Mouse (Mus musculus): ENCODE measurements around the gene Ucp3.

The Ucp3 gene

DNA sequence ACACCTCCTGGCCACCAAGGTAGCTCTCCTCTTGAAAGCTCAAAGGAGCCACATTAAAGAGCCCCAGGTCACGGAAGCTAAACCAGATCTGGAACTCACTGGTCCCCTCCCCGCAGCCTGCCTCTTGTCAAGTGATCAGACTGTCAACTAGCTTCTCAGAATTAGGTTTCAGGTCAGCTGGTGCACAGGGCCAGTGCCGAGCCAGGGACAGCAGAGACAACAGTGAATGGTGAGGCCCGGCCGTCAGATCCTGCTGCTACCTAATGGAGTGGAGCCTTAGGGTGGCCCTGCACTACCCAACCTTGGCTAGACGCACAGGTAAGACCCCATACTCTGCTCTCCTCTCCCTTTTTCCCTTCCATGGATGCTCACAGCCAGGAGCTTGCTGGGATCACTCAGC is at the start of gene Ucp3:
Gene Ucp3 (plus strand): TSS at position 214 of the 400 bp plus-strand sequence.
- DNase-seq (ENCODE audit: low spot score in 2 of 2), result no peak

GRCm38 (mm10) chr7:100425795-100426194 is 47.0 kb upstream of the Ucp3 start:
- DNase-seq (ENCODE audit: low spot score in 2 of 2), result no peak

GRCm38 (mm10) chr7:100429102-100429501 is 43.7 kb upstream of the Ucp3 start:
- DNase-seq (ENCODE audit: low spot score in 2 of 2), result peak; percentile 37 to 52

DNA sequence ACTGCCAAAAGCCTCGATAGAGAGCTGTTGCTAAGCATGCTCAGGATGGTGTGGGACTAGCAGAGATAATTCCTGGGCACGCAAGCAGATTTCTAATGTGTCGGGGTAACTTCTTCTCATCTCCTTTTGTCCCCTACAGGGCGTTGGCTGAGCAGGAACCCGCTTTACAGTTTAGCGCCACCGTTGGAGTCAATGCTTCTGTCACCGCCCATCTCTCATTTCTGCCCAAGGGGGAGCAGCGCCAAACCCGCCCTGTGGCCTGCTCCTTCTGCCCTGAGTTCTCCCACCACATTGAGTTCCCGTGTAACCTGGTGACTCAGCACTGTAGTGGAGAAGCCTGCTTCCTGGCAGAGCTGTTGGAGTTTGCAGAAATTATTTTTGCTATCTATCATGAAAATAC is 42.9 kb upstream of the Ucp3 start:
- no peak for DNase-seq (ENCODE audit: low spot score in 2 of 2)

DNA sequence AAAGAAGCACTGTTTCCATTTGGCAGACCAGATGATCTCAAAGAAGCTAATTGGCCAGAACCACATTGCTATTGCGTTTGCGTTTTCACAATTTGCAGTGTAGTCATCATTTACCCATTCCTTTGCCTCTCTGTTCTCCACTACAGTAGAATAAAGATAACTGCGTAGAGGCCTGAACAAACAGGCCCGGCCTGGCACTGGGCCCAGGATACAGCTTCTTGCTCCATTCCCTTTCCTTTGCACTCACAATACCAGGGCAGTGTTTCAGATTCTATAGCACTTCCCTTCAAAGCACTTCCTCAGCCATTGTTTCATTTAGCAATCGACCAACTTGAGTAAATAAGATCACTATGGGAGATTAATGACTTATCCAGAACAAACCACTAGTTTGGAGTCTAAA is 41.7 kb upstream of the Ucp3 start:
- DNase-seq (ENCODE audit: low spot score in 2 of 2), result no peak

DNA sequence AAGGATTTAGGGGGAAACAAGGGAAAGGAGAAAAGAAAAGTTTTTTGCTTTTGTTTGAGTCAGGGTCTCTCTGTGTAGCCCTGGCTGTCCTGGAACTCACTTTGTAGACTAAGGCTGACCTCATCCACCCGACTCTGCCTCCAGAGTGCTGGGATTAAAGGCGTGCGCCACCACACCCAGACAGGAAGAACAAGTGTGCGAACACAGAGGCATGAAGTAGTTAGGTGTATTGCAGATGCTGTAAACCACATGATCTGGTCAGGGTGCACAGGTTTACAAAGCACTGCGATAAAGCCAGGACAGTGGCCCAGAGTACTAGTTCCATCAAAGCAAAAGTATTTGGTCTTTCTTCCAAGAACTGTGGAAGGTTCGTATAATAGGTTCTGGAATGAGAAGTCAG is 39.5 kb upstream of the Ucp3 start:
- DNase-seq (ENCODE audit: low spot score in 2 of 2), result no peak

- DNase-seq (ENCODE audit: low spot score in 2 of 2), result no peak
Observed at GRCm38 (mm10) chr7:100443728-100444127, 29.1 kb upstream of the Ucp3 start.

GRCm38 (mm10) chr7:100446271-100446670 is 26.5 kb upstream of the Ucp3 start:
- no peak for DNase-seq (ENCODE audit: low spot score in 2 of 2)

DNA sequence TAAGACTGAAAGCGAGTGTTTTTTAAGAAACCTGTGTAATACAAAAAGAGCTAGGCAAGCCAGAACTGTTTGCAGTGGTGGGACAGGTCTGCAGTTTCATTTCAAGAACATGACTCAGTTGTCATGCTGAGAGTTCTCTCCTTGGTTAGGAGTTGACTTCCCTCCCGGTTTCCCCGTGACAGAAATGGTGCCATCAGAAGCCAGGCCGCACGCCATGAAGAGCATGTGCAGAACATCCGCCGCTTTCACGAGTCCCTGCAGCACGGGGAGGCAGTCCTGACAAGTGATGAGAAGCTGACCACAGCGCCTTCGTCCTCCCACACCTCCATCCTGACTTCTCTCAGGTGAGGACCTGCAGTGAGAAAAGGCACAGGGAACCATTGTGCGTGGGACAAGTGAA is 24.3 kb upstream of the Ucp3 start:
- DNase-seq (ENCODE audit: low spot score in 2 of 2), result no peak

DNA sequence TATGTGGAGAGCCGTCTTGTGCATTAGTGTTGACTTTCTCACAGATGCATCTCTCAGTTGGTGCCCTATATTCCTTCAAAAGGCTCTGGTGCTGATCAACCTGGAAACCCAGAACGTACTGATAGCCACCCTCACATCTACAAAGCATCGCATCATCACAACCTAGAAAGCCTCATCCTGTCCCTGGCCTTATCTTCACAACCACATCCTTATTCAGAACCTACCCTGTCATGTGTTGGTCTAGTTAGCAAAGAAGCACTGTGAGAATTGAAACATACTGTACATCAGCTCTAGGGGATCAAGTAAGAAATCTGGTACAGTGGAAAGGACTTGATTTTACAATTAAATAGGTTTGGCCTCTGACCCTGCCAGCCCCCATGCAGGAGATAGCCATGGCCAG is 23.8 kb upstream of the Ucp3 start:
- DNase-seq (ENCODE audit: low spot score in 2 of 2), result no peak

GRCm38 (mm10) chr7:100458153-100458552 is 14.6 kb upstream of the Ucp3 start:
- DNase-seq (ENCODE audit: low spot score in 2 of 2), result no peak

DNA sequence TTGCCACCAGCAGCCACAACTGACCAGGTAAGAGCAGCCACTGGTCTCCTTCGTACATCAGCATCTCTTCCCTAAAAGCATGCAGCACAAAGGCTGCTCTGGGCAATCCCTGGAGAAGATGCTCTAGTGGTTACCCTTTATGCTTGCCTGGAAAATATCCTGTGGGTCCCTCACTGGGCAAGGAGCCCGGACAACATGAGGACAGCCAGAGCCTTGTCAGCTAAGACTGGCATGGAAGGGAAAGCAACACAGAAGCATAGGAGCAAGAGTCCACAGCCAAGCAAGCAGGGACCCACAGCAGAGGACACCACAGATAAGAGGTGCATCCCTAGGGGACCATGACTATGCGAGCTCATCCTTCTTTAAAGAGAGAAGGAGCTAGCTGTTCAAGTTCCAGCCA is 12.9 kb upstream of the Ucp3 start:
- DNase-seq (ENCODE audit: low spot score in 2 of 2), result no peak

- DNase-seq (ENCODE audit: low spot score in 2 of 2), result peak in 1 of 2 experiments; percentile 13
Observed at GRCm38 (mm10) chr7:100461621-100462151, 11.1 kb upstream of the Ucp3 start.

DNA sequence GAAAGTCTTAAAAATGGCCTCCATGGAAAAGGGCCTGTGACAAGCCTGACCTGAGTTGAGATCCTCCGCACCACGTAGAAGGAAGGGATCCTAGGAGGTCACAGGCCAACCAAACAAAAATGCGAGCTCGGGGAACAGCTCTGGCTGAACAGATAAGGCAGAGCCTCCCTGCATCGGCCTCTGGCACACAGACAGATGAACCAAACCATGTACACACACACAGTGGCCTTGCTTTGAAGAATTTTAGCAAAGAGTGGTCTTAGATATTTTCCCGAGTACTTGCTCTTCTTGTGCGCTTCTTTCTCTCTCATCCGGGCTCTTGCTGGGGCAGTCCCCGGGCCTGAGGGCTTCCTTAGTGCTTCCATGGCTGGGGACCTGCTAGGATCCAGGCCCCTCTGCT is 9.6 kb upstream of the Ucp3 start:
- no peak for DNase-seq (ENCODE audit: low spot score in 2 of 2)

DNA sequence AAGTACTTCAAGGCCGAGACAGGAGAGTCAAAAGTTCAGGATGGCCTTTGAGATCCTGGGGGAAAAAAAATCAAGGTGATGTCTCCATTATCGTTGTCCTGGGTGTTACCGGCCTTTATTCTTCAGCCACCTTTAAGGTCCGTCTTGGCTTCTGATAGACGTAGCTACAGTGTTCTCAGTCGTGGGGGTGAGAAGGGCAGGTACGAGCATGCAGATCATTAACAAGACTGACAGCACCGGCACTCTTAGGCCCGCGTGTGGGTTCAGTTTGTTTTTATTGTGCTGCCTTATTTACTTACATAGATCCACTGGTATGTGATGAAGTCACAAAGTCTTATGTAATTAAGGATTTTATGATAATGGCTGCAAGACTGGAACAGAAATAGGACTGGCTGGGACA is 9.0 kb upstream of the Ucp3 start:
- DNase-seq (ENCODE audit: low spot score in 2 of 2), result no peak

GRCm38 (mm10) chr7:100464248-100464647 is 8.5 kb upstream of the Ucp3 start:
- no peak for DNase-seq (ENCODE audit: low spot score in 2 of 2)

GRCm38 (mm10) chr7:100465248-100465647 is 7.5 kb upstream of the Ucp3 start:
- DNase-seq (ENCODE audit: low spot score in 2 of 2), result no peak

DNA sequence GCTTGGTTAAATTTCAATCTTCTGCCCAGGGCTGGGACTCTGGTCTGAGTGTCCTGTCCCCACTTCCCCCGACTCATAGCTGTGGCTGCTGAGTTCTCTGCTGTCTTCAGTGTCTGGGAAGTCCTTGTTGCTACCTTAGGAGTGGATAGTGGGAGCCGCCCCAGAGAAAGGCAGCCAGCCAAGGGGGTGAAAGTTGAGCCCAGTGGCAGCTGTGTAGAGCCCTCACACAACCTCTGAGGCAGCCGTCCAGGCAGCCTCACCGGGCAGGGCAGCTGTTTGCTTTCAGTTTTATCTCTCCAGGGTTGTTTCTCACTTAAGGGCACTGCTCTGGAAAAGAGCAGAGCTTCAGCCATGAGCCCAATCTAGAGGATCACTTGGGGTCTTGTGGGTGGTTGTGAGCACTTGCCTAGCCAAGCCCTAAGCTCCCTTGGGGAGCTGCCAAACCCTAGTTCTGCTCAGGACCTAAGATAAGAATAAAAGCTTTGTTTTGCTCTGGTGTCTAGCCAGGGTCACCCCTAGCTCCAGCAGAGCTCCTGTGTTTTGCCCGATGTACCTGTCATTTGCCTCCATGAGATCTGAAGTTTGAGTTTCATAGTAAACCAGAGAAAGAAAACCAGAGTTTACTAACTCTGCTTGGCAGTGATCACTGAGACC is 7.0 kb upstream of the Ucp3 start:
- DNase-seq (ENCODE audit: low spot score in 2 of 2), result peak in 1 of 2 experiments; percentile 18

DNA sequence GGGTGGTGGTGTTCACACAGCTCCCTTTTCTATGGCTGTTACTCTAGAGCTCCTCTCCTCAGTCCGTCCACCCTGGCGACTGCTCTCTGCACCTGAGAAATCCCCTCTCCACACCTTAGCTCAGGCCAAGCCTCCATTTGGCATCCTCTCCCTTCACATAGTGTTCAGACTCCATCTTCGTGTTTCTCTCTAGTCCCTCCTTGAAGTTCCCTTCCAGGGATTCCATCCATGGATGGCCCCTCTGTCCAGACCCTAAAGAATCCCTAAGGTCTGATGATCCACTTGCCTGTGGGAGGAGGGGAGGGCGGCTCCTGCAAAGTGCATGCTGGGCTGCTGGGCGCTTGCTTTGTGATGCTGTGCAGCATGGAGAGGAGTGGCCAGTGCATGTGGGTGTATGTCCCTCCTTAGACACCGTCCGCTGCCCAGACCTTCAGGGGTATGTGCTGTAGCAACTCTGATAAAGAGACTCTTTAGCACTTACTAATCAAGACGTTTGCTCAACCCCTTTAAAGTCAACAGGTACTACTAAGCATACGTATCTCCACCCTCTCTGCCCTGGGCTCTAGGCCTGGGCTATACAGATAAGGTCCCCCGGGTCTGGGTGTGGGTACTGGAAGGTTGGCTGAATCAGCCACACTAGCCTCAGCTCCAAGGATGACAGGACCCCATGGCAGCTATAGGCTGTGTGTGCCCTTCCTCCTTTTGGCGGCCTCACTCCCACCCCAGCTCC is 5.8 kb upstream of the Ucp3 start:
- no peak for DNase-seq (ENCODE audit: low spot score in 2 of 2)

DNA sequence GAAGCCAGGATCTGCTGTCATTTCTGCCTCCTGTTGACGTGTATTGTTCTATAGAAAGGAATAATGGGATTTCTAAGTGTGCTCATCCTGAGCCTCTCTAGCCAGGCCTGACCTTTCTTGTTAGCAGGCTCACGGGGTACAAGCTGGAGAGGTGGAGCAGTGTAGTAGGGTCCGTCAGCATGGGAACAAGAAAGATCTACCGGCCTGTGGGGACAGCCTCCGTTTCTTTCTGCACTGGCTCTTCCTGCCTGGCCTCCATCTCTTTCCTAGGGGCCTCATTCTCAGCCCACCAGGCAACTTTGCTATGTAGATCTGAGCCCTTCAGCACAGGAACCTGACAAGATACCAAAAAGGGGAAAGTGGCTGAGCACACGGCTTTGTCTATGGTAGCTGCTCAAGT is 4.0 kb upstream of the Ucp3 start:
- no peak for DNase-seq (ENCODE audit: low spot score in 2 of 2)

GRCm38 (mm10) chr7:100469502-100469901 is 3.3 kb upstream of the Ucp3 start:
- DNase-seq (ENCODE audit: low spot score in 2 of 2), result no peak

GRCm38 (mm10) chr7:100470796-100471406 is 1.9 kb upstream of the Ucp3 start:
- DNase-seq (ENCODE audit: low spot score in 2 of 2), result no peak

DNA sequence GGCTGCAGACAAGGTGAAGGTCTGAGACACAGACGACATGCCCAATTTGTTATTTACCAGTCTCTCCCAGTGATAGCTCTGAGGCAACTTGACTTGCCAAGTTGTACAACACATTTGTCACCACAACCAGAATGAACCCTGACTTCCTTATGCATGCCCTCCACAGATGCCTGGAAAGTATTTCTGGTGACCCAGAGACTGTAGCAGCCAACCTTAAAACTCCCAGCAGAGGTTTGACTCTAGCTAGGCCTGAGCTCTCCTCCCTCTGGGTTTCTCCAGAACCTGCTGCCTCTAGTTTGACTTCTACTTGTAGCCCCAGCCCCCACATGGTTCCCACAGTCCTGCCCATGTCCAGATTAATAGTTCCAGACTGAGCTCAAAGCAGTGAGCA is 1.4 kb upstream of the Ucp3 start:
- no peak for DNase-seq (ENCODE audit: low spot score in 2 of 2)
